Mouse (Mus musculus): ENCODE results near the gene Gabra5. TPM values are rescaled to one million over a fixed set of nuclear protein-coding genes. Genes with fewer than 3 reads are reported as not detected.

Gene Gabra5
- polyA plus RNA-seq, 3 experiments from 2014 or later = not detected

DNA sequence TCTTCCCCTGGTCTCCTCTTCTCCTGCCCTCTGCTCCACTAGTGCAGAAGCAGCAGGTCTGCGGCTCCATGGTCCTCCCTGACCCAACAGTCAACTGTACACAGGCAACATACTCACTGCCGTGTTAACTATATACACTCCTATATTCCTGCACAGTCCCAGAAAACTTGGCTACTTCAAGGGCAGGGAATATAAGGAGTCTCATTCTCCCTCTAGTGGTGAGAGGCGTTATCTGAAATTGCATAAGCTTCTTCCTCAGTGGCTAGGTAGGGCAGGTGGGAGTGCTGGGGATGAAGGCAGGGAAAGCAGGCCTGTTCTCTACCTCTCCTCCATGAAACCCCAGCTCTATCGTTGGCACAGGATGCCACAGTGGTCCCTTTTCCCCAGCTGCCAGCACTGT, 125.7 kb downstream of the Gabra5 start:
- no peak for ATAC-seq

DNA sequence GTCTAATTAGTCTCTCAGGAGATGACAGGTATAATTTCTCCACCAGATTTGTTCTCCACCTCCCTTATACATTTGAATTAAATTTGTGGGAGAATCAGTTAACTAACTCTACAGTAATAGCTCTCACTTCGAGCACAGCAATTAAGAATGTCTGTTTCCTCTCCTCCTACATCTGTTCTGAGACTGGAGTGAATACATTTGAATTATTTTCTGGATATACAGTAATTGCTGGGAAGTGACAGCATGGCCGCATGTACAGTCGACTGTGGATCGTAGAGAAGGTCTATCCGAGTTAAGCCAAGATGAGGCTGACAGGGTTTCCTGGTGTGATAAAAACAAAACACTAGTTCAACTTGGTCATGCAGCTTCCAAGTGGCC, 143.9 kb downstream of the Gabra5 start:
- ATAC-seq = no peak

DNA sequence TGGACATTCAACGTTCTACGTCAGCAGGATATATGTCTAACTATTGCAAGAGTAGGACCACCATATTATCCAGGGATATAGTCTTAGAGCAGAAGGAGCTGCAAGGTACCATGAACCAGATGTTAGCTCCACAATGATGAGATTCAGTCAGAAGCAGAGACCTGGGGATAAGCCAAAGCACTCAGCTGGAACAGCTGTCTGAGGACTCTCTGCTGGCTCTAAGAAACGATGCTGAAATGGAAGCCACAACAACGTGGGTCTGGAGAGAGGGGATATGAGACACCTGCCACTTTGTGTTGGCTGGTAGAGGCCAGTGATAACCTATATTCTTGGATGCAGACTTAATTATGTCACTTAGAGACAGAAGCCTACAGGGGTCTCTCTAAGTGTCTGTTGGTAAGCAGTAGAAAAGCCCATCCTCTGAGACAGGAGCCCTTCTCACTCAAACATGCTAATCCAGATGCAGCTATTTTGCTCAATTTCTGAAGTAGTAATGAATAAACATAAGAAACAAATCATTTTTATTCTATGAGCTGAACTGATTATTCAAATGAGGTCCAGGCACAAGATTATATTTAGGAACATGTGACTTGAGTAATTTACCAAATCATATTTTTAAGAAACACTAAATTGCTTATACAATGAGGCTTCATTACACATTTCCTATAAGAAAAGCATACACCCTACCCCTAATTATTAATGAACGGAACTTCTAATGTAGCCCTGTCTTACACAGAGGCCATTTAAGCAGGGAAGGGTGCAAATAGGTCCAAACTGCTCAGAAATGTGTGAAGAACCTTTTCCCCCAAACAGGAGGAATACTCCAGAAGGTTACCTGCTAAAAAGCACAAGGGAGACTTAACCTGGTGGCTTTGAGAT, 144.5 kb downstream of the Gabra5 start:
- ATAC-seq = no peak

- ATAC-seq = no peak
These were observed 146.0 kb downstream of the Gabra5 start for GRCm38 (mm10) chr7:57363812-57364211.

DNA sequence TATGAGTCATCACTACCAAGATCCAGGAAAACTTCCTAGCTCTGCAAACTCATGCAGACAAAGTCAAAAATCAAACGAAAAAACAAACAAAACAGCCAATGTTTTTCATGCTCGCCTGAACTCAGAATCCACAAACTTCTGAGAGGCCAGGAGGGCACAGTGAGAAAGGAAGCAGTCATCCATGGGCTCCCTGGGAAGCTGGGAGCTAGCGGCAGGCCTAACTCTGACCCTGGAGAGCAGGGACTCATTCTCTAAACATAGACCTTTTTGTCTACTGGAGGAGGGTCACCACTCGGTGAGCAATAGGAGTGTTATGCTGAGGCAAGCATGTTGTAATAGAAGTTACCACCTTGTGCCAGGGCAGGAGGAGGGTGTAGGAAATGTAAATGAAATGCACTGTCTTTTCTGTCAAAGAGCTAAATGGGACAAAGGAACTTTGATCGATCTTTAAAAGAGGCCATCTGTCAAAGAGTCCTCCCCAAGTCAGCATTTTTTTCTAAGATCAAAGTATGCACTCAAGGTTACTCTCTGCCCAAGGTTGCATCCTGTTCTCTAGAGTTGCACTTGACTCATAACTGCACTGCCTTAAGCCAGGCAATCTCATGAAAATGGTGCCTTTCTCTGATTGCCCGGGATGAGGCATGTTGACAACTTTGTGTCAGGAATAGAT, 151.9 kb downstream of the Gabra5 start:
- ATAC-seq = no peak

Other genes with a start within 250 kb of the Gabra5 start
- not detected for gene Gabrg3, start 122.9 kb downstream of the Gabra5 start, polyA plus RNA-seq (2017; shearing (Covaris generic))
- gene Gabrb3, start 90.4 kb downstream of the Gabra5 start, polyA plus RNA-seq (2017; shearing (Covaris generic)) = not detected